Mouse (Mus musculus): Measurements from ENCODE around the gene Kcnma1.

The Kcnma1 gene

DNA sequence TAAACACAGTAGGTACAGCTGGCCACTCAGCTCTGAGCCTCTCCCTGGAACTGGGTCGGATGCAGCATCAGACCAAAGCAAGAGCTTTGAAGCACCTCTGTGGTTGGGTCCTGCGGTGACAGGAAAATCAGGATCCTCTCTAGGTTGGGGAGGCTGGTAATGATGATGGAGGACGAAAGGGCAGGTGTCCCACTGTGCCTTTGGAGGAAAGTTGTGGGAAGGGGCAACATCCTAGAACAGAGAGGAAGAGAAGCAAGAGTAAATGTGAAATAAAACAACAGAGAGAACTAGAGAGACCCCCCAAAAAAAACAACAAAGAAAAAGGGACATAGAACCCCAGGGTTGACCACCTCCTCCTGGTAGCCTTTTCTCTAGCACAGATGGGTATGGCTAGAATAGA is at the start of gene Kcnma1:
Gene Kcnma1 (minus strand): TSS at position 101 of the 400 bp plus-strand sequence.
- no peak for DNase-seq

DNA sequence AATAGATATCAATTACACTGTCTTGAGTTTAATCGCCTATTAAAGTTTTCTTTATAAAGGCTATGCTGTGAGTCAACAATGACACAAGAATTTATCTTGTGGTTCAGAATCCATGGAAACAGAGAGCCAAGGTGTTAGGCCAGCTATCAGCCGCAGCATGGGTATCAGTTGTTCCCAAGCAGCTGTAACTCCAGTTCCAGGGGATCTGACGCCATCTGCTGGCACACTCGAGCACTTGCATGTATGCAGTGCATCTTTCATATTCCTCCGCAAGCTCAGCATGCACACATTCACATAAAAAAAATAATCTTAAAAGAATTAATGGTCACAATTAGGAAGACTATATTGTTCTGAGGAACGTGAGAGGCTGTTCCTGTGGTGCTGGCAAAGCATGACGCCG is 45.5 kb upstream of the Kcnma1 start:
- DNase-seq: peak; percentile 29

DNA sequence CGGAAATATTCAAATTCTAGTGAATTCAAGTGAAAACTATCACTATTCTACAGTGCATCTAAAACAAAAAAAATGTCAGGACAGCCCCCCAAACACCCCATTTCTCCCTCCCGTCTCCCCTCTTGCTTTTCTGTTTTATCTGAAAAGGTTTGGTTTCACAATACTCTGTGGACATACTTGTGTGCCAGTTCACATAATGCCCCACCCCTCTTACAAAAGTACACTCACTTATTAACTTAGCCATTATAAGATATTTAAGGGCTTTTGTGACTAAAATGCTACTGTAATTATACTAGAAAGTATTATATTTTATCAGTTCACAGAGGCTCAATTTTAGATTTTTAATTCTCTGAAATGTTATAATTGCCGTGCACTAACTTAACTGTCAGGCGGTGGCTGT is 45.0 kb upstream of the Kcnma1 start:
- DNase-seq: no peak

DNA sequence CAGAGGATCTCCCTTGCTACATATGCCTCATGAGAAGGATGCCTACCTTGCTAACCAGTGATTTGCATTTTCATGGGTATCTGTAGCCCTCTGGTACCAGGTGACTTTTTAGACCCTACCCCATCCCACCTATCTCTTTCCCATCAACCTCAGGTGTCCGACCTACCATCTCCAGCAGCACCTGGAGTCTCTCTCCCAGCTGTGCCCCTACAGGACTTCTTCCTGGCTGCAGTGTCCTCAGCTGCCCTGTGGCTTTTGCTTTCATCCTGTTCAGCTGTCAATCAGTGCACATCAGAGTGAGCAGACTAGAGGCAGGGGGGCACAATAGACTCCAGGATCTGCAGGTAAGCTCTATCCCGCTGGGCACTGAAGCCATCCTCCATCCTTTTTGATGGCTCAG is 37.5 kb upstream of the Kcnma1 start:
- no peak for DNase-seq

DNA sequence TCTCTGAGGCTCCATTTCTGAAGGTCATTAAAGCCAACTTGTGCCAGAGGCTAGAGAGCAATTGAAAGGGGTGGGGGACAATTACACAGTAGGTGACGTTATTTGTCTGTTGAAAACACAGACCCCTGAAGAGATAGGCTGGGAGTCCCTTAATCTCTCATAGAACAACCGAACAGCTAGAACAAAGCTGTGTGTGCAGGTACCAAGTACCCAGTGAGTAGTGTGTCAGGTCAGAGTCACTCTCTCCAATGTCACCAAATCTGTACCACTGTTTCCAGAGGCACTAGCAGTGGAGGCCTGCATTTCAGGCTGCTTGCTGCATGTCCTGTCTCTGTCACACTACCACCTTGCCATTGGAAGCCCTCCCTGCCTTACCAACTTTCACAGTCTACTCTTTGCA is 22.3 kb upstream of the Kcnma1 start:
- no peak for DNase-seq

DNA sequence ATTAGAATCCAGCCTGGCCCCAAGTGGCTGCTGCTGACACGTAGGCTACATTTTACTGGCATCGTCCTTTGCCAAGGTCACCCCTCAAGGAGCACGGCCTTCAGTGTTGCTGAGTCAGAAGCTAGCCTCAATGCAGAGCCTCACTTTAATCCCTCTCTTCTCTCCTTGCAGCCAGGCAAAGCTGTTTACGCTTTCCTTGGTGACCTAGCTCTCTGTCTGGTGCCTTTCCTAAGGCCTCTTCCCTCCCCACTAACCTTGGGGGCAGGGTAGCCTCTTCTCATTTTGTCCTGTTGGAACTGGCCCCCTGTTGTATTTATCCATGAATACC is 21.9 kb upstream of the Kcnma1 start:
- DNase-seq: no peak

DNA sequence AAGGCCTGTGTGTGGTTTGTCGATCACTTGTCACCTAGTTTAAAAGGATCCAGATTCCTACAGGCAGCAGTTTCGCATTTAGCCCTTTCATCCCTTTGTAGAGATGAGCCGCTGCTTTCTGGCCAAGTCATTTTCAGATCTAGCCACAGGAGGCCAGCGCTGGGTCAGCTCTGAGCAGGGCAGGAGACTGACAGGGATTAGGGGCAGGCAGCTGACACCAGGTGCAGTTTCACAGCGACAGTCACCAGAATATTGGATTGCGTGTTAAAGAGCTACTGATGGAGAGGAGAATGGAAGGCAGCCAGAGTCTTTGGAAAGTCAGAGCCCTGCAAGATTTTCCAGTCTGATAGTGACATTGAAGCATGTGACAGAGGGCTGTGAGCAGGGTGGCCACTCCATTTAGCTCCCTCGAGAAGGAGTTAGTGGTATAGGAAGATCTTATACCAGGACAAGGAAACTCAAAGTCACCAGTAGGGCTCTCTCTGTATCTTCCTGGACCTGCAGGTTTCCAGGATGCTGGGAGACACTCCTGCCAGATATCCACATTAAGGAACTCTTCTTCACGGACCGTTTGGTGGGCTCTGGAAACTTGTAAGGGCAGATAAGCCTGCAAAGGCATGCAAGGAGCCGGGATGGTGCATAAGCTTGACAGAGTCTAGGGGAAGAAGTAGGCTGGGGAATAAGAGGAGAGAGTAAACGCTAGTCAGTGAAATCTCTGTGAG is 21.4 kb upstream of the Kcnma1 start:
- DNase-seq: peak; percentile 30

DNA sequence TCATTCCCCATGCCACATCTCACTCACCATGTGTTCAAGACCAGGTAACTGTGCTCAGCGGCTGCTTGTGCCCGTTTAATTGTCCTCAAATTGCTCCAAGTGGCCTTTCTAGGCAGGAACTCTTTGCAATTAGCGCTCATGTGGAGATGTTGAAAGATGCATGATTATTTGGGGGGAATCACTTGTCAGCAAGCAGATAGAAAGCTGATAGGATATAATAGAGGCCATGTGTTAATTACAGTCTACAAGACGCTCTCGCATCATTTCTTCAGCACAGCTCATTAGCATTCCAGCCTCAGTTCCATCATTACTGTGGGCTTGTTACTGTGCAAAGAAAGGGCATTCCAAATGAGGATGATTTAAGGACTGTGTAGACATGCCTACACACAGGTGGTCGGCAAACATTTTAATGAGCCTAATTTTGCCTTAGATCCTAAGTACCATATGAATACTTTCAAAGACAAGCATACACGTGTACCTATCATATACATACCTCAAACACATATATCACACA is 18.6 kb upstream of the Kcnma1 start:
- no peak for DNase-seq

DNA sequence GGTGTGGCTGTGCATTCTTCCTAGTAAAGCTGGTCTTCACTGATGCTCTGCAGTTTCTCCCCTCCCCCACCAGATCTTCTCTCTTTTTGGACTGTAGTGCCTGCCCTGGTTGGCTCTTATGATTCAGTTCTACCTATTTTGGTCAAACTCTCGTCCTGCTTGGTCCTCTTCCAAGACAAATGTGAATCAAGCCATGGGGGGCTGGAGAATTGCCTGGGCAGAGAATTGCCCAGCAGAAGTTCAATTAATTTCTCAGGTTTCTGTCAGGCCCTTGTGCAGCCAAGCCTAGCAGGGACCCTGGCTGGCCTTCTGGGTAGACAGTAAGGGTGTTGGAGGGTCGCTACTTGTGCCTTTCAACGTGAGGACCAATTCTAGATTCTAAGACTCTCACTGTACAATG is 17.9 kb upstream of the Kcnma1 start:
- peak; percentile 90 for DNase-seq

DNA sequence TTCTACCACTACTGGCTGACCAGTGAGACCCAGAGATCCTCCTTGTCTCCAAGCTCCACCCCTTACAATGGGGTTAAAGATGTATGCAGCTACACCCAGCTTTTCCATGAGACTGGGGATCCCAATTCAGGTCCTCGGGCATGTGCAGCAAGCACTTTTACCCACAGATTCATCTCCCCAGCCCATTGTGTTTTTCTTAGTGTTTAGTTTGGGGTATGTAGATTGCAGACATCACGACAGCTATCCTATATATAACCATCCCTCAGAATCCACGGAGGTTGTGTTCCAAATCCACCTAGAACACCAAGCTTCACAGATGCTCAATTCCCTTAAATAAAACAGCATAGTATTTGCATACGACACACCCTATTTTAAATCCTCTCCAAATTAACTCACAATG is 6.4 kb upstream of the Kcnma1 start:
- no peak for DNase-seq

DNA sequence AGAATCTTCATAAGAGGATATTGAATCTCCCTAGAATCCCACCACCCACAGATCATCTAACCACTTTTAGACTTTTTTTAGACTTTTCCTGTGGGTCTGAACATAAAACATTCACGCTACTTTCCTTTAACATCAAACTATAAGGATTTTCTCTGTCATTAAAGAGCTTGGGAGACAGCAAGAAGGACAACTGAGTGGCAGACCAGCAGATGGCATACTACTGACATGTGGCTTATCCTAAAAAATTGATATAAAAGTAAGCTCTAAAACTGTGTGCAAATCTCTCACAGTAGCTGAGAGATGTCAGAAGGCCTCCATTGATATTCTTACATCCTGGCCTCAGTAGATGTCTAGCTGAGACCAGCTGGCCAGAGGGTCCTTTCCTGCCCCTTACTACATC is 4.3 kb downstream of the Kcnma1 start:
- DNase-seq: no peak

DNA sequence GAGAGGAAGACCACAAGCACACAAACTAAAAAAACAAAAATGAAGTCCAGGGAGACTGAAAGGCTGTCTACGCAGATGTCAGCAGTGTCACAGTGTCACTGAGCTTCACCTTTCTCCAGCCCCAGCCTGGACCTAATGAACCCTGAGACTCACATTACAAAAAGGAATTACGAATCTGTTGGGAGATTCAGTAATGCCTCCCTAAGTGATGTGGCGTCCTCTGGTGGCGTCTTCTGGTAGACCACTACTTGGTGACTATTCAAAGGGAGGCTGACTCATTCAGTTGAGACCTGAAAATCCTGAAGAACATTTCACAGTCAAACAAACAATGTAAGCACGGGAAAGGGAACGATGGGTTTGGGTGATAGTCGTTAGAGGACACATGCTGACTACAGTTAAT is 6.0 kb downstream of the Kcnma1 start:
- peak; percentile 60 for DNase-seq

DNA sequence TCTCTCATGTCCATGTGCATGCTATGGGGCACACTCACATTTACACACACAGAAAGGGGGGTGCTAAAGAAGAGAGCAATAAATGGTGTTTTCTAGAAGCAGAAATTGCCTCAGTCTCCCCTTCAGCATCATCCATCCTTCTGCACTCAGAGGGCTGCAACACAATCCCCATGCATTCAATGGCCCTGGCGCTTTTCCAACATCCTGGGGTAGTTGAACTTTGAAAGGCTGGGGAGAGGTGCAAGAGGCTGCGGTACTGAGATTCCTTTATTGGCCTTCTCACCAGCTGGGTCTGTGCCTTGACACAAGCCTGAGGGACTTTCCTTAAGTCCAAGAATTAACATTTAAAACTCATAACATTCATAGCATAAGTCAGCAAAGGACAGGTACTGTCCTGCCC is 8.0 kb downstream of the Kcnma1 start:
- no peak for DNase-seq

DNA sequence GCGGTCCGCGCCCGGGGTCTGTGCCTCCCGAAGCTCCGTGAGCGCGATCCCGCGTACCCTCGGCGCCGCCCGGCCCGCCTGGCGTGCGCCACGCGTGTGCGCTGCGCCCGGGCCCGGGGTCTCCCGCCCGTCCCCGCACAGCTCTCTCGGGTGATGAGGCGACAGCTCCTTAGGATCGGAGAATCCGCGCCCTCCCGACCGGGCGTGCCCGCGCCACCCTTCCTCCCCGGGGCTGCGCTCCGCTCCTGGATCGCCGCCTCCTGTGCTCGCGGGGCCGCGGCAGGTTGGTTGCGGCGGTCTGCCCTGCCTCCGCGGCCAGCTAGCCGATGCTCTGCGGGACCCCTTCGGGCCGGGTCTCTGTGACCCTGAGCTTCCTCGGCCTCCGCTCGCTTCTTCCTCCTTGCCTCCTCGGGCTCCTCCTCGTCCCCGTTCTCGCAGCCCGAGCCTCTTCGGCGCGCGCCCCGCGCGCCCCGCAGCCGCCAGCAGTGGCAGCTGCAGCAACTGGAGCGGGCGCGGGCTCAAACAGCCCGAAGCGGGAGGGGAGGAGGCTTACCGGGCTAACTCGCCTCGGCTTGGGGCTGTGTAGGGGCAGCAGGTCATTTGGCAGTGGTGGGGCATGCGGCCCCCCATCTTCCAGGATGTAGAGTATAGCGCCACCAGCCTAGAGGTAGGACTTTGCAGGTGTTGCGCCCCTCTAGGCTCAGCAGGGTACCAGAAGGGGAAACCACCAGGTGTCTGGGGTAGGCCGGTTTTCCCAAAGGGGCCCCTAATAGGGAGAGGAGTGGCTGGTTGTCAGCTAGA is 9.6 kb downstream of the Kcnma1 start:
- no peak for DNase-seq

DNA sequence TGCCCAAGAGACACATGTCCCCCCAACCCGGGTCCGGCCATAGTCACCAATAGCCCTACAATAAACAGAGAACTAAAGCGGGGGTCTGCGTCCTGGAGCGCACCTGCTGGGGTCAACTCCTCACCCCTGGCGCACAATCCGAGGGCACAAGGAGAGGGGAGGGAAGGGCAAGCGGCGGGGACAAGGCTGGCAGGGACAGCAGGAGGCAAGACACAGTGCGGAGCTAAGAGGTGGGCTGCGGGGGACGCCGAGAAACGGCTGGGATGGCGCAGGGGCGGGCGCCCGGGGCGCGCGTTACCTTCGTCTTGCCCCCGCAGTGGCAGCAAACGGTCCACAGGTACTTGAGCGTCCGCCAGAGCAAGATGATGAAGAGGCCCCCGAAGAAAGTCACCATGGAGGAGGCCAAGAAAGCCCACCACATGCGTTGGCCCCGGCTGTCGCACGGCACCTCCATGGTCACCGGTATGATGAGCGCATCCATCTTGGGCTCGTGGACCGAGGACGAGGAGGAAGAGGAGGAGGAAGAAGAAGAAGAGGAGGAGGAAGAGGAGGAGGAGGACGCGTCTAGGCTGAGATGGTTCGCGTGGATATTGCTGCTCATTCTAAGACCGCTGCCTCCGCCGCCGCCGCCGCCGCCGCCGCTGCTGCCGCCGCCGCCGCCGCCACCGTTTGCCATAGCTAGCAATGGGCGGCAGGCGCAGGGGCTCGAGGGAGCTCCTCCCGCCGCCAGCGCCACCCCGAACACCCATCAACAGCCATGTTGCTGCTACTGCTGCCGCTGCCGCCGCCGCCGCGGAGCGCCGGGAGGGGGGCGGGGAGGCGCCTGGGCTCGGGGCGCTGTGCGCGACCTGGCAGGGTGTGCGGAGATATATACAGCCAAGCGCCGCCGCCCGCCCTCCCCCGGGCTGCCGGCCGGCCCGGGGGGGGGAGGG is 10.6 kb downstream of the Kcnma1 start:
- no peak for DNase-seq

DNA sequence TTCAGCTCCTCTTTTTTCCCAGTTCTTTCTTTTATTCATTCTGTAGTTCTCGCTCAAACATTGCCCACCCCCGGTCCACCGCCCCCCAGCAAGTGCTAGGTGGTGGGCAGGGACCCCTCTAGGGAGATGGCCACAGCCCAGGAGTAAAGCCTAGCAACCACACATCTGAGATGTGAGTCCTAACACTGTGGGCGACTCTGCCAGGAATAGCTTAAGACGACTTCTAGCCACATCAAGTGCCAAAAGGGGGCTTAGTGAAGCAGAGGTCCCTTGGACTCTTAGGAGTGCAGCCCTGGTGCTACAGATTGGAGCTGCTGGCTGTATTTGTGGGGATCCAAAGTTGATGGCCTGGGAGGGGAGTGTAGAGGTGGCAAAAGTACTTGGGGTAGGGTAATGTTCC is 11.6 kb downstream of the Kcnma1 start:
- DNase-seq: no peak

DNA sequence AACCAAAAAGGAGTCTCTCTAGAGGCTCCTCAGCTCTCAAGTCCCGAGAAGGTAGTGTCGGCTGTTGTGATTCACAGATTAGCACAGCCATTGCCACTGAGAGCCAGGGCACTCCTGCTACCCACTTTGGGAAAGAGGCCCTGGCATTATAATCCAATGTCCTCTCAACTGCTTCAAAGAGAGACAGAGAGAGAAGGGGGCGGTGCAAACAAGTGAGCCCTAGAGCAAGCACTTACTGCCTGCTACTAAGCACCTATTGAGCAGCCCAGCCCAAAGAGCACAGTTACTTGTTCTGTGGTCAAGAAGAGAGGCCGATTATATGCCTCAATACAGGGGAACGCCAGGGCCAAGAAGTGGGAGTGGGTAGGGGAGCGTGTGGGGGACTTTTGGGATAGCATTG is 16.4 kb downstream of the Kcnma1 start:
- no peak for DNase-seq

DNA sequence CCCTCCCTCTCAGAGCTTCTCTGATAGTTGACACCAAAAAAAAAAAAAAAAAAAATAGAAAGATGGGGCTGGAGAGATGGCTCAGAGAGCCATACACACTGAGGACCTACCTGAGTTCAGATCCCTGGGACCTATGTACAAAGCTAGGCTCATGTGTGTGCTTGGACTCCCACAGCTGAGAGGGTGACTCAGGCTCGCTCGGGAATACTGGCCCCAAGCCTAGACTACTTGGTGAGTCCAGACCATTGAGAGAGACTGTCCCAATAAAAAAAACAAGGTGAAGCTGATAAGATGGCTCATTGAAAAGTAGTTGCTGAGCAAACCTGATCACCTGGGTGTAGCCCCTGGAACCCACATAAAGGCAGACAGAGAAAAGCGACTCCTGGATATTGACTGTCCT is 18.5 kb downstream of the Kcnma1 start:
- no peak for DNase-seq

DNA sequence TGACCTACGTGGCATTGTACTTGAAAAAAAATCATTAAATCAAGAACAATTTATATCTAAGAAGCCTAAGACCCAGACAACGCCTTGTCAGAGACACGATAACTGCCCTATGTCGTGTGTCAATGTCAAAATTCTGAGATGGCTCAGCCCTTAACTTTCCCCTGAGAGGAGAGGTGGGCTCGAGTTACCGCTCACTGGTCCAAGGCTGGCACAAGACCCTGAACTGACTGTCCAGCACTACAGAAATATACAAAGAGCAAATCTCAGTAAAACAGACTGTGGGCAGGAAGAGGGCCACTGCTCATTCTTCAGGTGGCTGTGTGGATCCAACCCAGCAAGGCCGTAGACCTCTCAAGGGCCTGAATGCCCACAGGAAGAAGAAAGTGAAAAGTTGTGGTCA is 23.4 kb downstream of the Kcnma1 start:
- DNase-seq: no peak

DNA sequence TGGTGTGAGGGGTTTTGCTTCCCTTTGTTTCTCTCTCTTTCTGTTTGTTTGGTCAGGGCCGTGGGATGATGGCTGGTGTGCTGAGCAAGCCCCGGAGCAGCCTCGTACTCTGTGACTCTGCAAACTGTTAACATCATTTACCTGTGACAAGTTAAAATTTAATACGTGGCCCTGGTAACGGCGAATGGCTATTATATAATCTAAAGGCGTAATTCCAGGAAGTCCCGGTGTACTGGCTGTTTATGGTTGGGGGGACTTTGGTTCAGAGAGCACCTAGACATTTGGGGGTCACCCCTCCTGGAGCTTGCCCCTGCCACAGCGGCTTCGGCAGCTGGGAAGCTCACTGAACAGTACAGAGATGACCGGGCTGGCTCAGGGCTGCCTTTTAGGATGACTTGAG is 24.6 kb downstream of the Kcnma1 start:
- DNase-seq: no peak

DNA sequence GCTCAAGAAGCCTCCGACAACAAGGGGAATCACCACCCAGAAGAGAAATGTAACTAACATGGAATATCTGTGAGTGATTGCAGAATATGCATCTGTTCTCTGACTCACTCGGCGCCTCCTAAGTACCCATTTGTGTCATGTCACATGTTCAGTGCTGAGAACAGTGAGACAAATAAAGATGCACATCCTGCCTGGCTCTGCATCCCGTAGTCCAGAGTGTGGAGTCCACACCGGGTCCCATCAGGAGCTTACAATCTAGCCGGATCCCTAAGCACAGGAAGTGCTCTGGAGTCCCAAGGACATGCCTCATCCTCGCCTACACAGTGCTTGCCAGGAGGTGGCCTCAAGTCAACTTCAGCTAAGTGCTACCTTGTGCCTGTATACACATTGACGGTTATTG is 32.1 kb downstream of the Kcnma1 start:
- no peak for DNase-seq

DNA sequence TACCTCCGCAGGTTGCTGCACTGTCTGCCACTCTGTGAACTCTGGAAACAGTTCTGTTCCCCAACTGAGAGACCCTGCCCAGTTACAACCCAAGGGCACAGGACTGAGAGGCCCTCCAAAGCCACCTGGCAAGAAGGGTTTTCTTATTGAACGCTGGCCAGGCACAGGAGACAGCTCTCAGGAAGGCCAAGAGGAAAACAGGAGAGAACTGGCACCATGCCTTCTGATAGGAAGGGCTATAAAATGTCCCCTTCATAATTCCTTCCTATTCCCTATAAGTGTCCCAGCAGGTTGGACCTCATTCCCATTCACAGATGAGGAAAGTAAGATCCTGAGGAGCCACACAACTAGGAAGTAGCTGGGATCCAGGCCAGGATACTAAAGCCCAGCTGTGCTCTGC is 39.6 kb downstream of the Kcnma1 start:
- no peak for DNase-seq

DNA sequence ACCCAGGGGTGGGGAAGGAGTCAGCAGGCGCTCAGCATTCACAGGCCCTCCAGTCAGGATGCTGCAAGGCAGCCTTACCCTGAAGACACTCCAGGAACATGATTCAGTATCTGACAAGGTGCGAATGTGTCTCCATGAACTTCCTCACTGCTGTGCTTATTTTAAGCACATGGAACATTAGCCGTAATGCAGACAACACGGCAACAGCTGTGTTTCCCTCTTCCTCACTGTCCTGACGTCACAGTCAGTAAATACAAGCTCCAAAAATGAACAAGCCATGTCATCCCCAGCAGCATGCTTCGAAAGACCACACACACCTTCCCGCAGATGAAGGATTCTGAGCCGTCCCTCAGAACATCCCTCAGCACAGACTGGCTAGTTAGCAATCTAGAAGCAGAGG is 47.8 kb downstream of the Kcnma1 start:
- no peak for DNase-seq

DNA sequence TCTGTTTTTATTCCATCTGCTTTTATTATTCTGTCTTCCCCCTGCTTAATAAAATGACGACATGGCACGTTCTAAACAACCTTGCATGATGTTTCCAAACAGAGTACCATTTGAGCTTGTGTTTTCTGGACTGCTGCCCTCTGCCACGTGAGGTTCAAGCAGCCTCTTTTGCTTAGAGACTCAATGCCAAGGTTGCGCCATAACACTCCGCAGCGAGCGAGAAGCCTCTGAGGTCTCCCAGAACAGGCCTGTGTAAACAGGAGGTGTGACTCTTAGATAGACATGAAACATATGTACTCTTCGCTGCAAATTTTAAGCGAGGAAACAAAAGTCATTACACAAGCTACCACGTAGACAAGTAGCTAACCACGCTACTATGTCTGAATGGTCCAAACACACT is 55.2 kb downstream of the Kcnma1 start:
- DNase-seq: no peak
